Mouse (Mus musculus) limb, embryonic 13.5 days (tissue): Measurements from ENCODE around the gene Bricd5. TPM values are rescaled to one million over a fixed set of nuclear protein-coding genes. Genes with fewer than 3 reads are reported as not detected.

Experiments used
- ATAC-seq: fragments of 200-750 bp; cut with Nextera tagmentation; 2 replicates; pipeline ENCODE4 v1.8.0; 2017; ENCODE audit warnings: low read depth, moderate number of reproducible peaks, moderate TSS enrichment; ENCODE audit not compliant: low FRiP score
- H3K27ac ChIP-seq: fragments of 300-500 bp; sonication (generic); 2 replicates; pipeline ENCODE4 v1.5.1; 2015; ENCODE audit warnings: inconsistent platforms, mild to moderate bottlenecking, moderate library complexity
- H3K27me3 ChIP-seq: fragments of 300-500 bp; sonication (generic); 2 replicates; pipeline ENCODE4 v1.6.1; 2015; ENCODE audit warnings: mild to moderate bottlenecking, inconsistent platforms
- H3K36me3 ChIP-seq: fragments of 300-500 bp; sonication (generic); 2 replicates; pipeline ENCODE4 v1.6.1; 2015; ENCODE audit warnings: inconsistent platforms, mild to moderate bottlenecking, moderate library complexity
- H3K4me1 ChIP-seq: fragments of 300-500 bp; sonication (generic); 2 replicates; pipeline ENCODE4 v1.6.1; 2015; ENCODE audit warnings: inconsistent platforms
- H3K4me2 ChIP-seq: fragments of 300-500 bp; sonication (generic); replicated peaks from 2 replicates; pipeline ENCODE4 v1.6.1; 2015; ENCODE audit warnings: inconsistent platforms, mild to moderate bottlenecking, moderate library complexity
- H3K4me3 ChIP-seq: fragments of 300-500 bp; sonication (generic); 2 replicates; pipeline ENCODE4 v1.5.1; 2015; ENCODE audit warnings: moderate library complexity, mild to moderate bottlenecking, inconsistent platforms
- H3K9ac ChIP-seq: fragments of 300-500 bp; sonication (generic); 2 replicates; pipeline ENCODE4 v1.6.1; 2015; ENCODE audit warnings: mild to moderate bottlenecking, inconsistent platforms
- H3K9me3 ChIP-seq: fragments of 300-500 bp; sonication (generic); 2 replicates; pipeline ENCODE4 v1.6.1; 2016; ENCODE audit warnings: inconsistent platforms
- WGBS: fragments of 180-500 bp; shearing (Covaris S2); methylation state at CpG from one replicate; pipeline ENCODE4 v1.1.7; 2015; 5-methylcytosine and 5-hydroxymethylcytosine counted together
- polyA plus RNA-seq: library from polyadenylated mRNA; unstranded; fragments of >200 nt; fragmentation: Nextera tagmentation; extraction: Ambion mirVana; gene quantifications from 2 replicates; pipeline ENCODE4 v1.2.1, GENCODE M21; 2015

Gene Bricd5
- polyA plus RNA-seq, 1 experiment from 2014 or later = not detected

- Histone ChIP-seq H3K9ac (peak overlapping the region; percentile 31; the same call in 1 of the 2 replicates), H3K4me3 (0 out of 2 replicates have a peak overlapping the region, but pooled peaks have one; percentile 7), H3K27ac (no peak overlapping the region), H3K9me3 (no peaks in the 10 kb centered on the region), H3K36me3 (peaks cover 98% of the 10 kb centered on the region), H3K4me2 (0 out of 2 replicates have a peak overlapping the region, but pooled peaks have one; percentile 14), H3K4me1 (no peaks in the 10 kb centered on the region), H3K27me3 (no peaks in the 10 kb centered on the region)
- no peak for ATAC-seq
- 89% methylated on average over 24 of the region's 24 CpGs for WGBS
Measured at GRCm38 (mm10) chr17:24514270-24515257, 40.9 kb downstream of the Bricd5 start.

GRCm38 (mm10) chr17:24520450-24520849, 46.8 kb downstream of the Bricd5 start:
- Histone ChIP-seq H3K4me1 (peaks cover 9% of the 10 kb centered on the region; the same call in 1 of the 2 replicates), H3K27me3 (no peaks in the 10 kb centered on the region), H3K36me3 (peaks cover 73% of the 10 kb centered on the region), H3K4me2 (no peak overlapping the region), H3K9me3 (no peaks in the 10 kb centered on the region), H3K4me3 (no peak overlapping the region), H3K27ac (no peak overlapping the region), H3K9ac (no peak overlapping the region)
- no peak for ATAC-seq
- 82% methylated on average over 4 of the region's 4 CpGs for WGBS

GRCm38 (mm10) chr17:24524734-24525133, 51.0 kb downstream of the Bricd5 start:
- Histone ChIP-seq H3K4me1 (peaks cover 34% of the 10 kb centered on the region), H3K27me3 (no peaks in the 10 kb centered on the region), H3K4me3 (no peak overlapping the region), H3K27ac (peak overlapping the region; percentile 17; the same call in 1 of the 2 replicates), H3K9me3 (no peaks in the 10 kb centered on the region), H3K4me2 (no peak overlapping the region), H3K36me3 (peaks cover 37% of the 10 kb centered on the region), H3K9ac (peak overlapping the region; percentile 90)
- no peak for ATAC-seq
- WGBS = 83% methylated on average over 2 of the region's 2 CpGs

Other genes starting within 250 kb of the Bricd5 start
- gene Ccnf, start 222.4 kb upstream of the Bricd5 start, polyA plus RNA-seq = 65.4 and 67.0 TPM in 2 replicates
- gene Abca17, start 122.8 kb upstream of the Bricd5 start, polyA plus RNA-seq = not detected in 2 replicates
- 5.6 and 6.6 TPM in 2 replicates for gene Abca3, start 121.9 kb upstream of the Bricd5 start, polyA plus RNA-seq
- 322 TPM in 2 replicates for gene Rnps1, start 59.3 kb upstream of the Bricd5 start, polyA plus RNA-seq
- 85.0 and 87.3 TPM in 2 replicates for gene Eci1, start 47.2 kb upstream of the Bricd5 start, polyA plus RNA-seq
- 2.7 and 3.9 TPM in 2 replicates for gene Dnase1l2, start 30.8 kb upstream of the Bricd5 start, polyA plus RNA-seq
- gene E4f1, start 3.6 kb upstream of the Bricd5 start, polyA plus RNA-seq = 38.3 and 45.7 TPM in 2 replicates
- 50.2 and 51.3 TPM in 2 replicates for gene Pgp, start 3.5 kb upstream of the Bricd5 start, polyA plus RNA-seq
- gene Mlst8, start 5.2 kb downstream of the Bricd5 start, polyA plus RNA-seq = 33.1 and 35.6 TPM in 2 replicates
- 5.0 and 5.2 TPM in 2 replicates for gene Caskin1, start 14.7 kb downstream of the Bricd5 start, polyA plus RNA-seq
- gene Traf7, start 54.1 kb downstream of the Bricd5 start, polyA plus RNA-seq = 96.2 and 103 TPM in 2 replicates
- 3.4 TPM in 2 replicates for gene Rab26, start 60.3 kb downstream of the Bricd5 start, polyA plus RNA-seq
- gene Pkd1, start 76.0 kb downstream of the Bricd5 start, polyA plus RNA-seq = 22.3 and 36.6 TPM in 2 replicates
- gene Tsc2, start 158.7 kb downstream of the Bricd5 start, polyA plus RNA-seq = 65.5 and 72.2 TPM in 2 replicates
- gene Nthl1, start 158.8 kb downstream of the Bricd5 start, polyA plus RNA-seq = 23.7 and 25.0 TPM in 2 replicates
- 58.1 and 59.3 TPM in 2 replicates for gene Slc9a3r2, start 176.4 kb downstream of the Bricd5 start, polyA plus RNA-seq
- gene Npw, start 184.6 kb downstream of the Bricd5 start, polyA plus RNA-seq = 0.80 TPM in 2 replicates
- 22.2 and 24.7 TPM in 2 replicates for gene Zfp598, start 195.8 kb downstream of the Bricd5 start, polyA plus RNA-seq
- gene Syngr3, start 216.1 kb downstream of the Bricd5 start, polyA plus RNA-seq = 7.8 and 8.4 TPM in 2 replicates
- 46.6 and 48.1 TPM in 2 replicates for gene Gfer, start 222.3 kb downstream of the Bricd5 start, polyA plus RNA-seq
- 2.5 and 3.1 TPM in 2 replicates for gene Noxo1, start 222.3 kb downstream of the Bricd5 start, polyA plus RNA-seq
- gene Tbl3, start 233.8 kb downstream of the Bricd5 start, polyA plus RNA-seq = 79.8 and 84.6 TPM in 2 replicates
- gene Rnf151, start 244.2 kb downstream of the Bricd5 start, polyA plus RNA-seq = not detected in 2 replicates
- 1,267 and 1,298 TPM in 2 replicates for gene Rps2, start 244.2 kb downstream of the Bricd5 start, polyA plus RNA-seq